Comparison of ENCODE assay signal across 10 mouse cellular contexts in the genomic region with DNA sequence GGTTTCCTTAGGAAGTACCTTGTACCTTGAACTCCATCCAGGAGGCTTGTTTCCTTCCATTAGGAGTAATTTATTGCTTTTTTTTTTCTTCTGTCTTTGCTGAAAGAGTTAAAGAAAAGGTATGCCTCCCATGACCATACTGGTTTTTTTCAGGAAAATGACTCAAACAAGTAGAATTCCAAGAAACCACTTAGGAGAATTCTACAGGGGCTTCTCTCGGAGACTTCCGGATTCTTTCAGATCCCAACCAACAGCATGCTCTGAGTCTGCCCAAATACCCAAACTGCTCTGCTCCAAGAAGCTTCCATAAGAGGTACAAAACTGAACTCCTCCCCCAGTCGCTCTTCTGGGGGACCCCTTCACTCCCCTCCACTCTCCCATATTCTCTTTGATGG. TPM values are rescaled to one million over a fixed set of nuclear protein-coding genes. Genes with fewer than 3 reads are reported as not detected.
DNase-seq lines count a peak whose midpoint lies in the region; ATAC-seq and TF ChIP-seq lines count a peak whose summit lies in the region.
"Had no signal": no experiment of that assay in that cellular context is flagged by ENCODE, and none has a peak within 500 bp of the region (broad histone marks: within the 10 kb centered on the region; RNA-seq: fewer than 3 reads in every experiment).

No protein-coding gene starts in this region.

- ATAC-seq in heart, embryonic 15.5 days (replicated peaks; ENCODE audit: insufficient number of reproducible peaks, insufficient read depth, low FRiP score, low read depth): no peak
- peak; percentile 33 for ATAC-seq in Patski
- ATAC-seq in hindbrain, embryonic 13.5 days (ENCODE audit: low FRiP score): no peak
- ATAC-seq in midbrain, embryonic 14.5 days (ENCODE audit: low FRiP score, low TSS enrichment): no peak

- H3K9ac ChIP-seq in heart, embryonic 15.5 days: peak overlapping the region; percentile 89
- peak overlapping the region; percentile 90; the same call in 1 of the 2 replicates for H3K9ac ChIP-seq in hindbrain, embryonic 13.5 days
- H3K9ac ChIP-seq in midbrain, embryonic 14.5 days (replicated peaks; ENCODE audit: low read length): peak overlapping the region; percentile 88; the same call in 1 of the 2 replicates

- POLR2A ChIA-PET in Patski (lab: Charles Lee): interaction anchor here (0.9 kb wide), 1 partner anchor 27 kb away, joined by 3 read pairs; no protein-coding TSS in a partner anchor

- WGBS in heart, embryonic 15.5 days: 47% methylated on average over 3 of the region's 3 CpGs
- WGBS in hindbrain, embryonic 13.5 days: 79% methylated on average over 3 of the region's 3 CpGs
- 86% methylated on average over 3 of the region's 3 CpGs for WGBS in midbrain, embryonic 14.5 days

- CTCF ChIA-PET in Patski (lab: Charles Lee): no interaction called here

- no peaks in the 10 kb centered on the region for H3K36me3 ChIP-seq in heart, embryonic 15.5 days
- 0 out of 2 replicates have a peak, but pooled peaks cover 3% of the 10 kb centered on the region for H3K36me3 ChIP-seq in hindbrain, embryonic 13.5 days
- no peaks in the 10 kb centered on the region for H3K36me3 ChIP-seq in midbrain, embryonic 14.5 days (ENCODE audit: control insufficient read depth, insufficient read depth, low read length)

- in situ Hi-C loops in Patski (cut with MboI; ENCODE audit: low pct_unique_long_range_greater_than_20kb): no loop called here

- peak overlapping the region; percentile 96 for H3K27ac ChIP-seq in heart, embryonic 15.5 days
- H3K27ac ChIP-seq in hindbrain, embryonic 13.5 days: no peak overlapping the region
- H3K27ac ChIP-seq in midbrain, embryonic 14.5 days (replicated peaks; ENCODE audit: low read depth, low read length): peak overlapping the region; percentile 93

- H3K9me3 ChIP-seq in heart, embryonic 15.5 days (replicated peaks): no peaks in the 10 kb centered on the region
- no peaks in the 10 kb centered on the region for H3K9me3 ChIP-seq in hindbrain, embryonic 13.5 days
- H3K9me3 ChIP-seq in midbrain, embryonic 14.5 days (ENCODE audit: control insufficient read depth, low read length): no peaks in the 10 kb centered on the region
- H3K9me3 ChIP-seq: G1E had no signal

- H3K4me2 ChIP-seq in heart, embryonic 15.5 days: peak overlapping the region; percentile 87
- peak overlapping the region; percentile 80 for H3K4me2 ChIP-seq in hindbrain, embryonic 13.5 days
- peak overlapping the region; percentile 68 for H3K4me2 ChIP-seq in midbrain, embryonic 14.5 days (ENCODE audit: low read length)

- intact Hi-C loops in heart, postnatal 36 days (cut with DNase I): loop anchor here (5.0 kb wide), 1 partner anchor 164 kb away; the partner anchor contains the start of gene Scmh1

- H3K4me1 ChIP-seq in heart, embryonic 15.5 days (replicated peaks): peaks cover 36% of the 10 kb centered on the region
- H3K4me1 ChIP-seq in hindbrain, embryonic 13.5 days (replicated peaks): peaks cover 26% of the 10 kb centered on the region
- peaks cover 23% of the 10 kb centered on the region for H3K4me1 ChIP-seq in midbrain, embryonic 14.5 days (ENCODE audit: control insufficient read depth, insufficient read depth, low read length)

- TF ChIP-seq CTCF in Patski (IDR thresholded peaks at IDR 0.05): no peak

- no peak for DNase-seq in heart, postnatal 36 days
- peak; percentile 63 for DNase-seq in Patski (ENCODE audit: low read depth, low spot score)
- DNase-seq in midbrain, embryonic 14.5 days: no peak
- DNase-seq in ovary, postnatal 36 days (ENCODE audit: low spot score): no peak
- no peak for DNase-seq in layer of hippocampus, adult 11-12 months (ENCODE audit: low spot score)
- DNase-seq in left cerebral cortex, adult 18-20 months (ENCODE audit: low spot score in 2 of 2): no peak

- H3K4me3 ChIP-seq in heart, embryonic 15.5 days: peak overlapping the region; percentile 75
- H3K4me3 ChIP-seq in hindbrain, embryonic 13.5 days: peak overlapping the region; percentile 81; the same call in 1 of the 2 replicates
- peak overlapping the region; percentile 76 for H3K4me3 ChIP-seq in midbrain, embryonic 14.5 days (replicated peaks; ENCODE audit: low read depth, low read length)

- H3K27me3 ChIP-seq in heart, embryonic 15.5 days: no peaks in the 10 kb centered on the region
- H3K27me3 ChIP-seq in Patski: no peaks in the 10 kb centered on the region
- H3K27me3 ChIP-seq in hindbrain, embryonic 13.5 days: no peaks in the 10 kb centered on the region
- no peaks in the 10 kb centered on the region for H3K27me3 ChIP-seq in midbrain, embryonic 14.5 days (ENCODE audit: control insufficient read depth, insufficient read depth, low read length)

RNA-seq across cellular contexts. Expression of gene Ctps, which starts 1.0 kb away (rescaled TPM):
- 86.3 and 90.7 TPM in 2 replicates for polyA plus RNA-seq in heart, embryonic 15.5 days (2015; fragmentation: Nextera tagmentation; extraction: Ambion mirVana)
- total RNA-seq in heart, postnatal 36 days (2021): 10 to 100 TPM; 30.9 to 35.9 TPM
- 130 TPM for polyA plus RNA-seq in Patski (2021)
- 80.6 and 84.0 TPM in 2 replicates for polyA plus RNA-seq in hindbrain, embryonic 13.5 days (2015; fragmentation: Nextera tagmentation; extraction: Ambion mirVana)
- polyA plus RNA-seq in midbrain, embryonic 14.5 days (2014; fragmentation: Nextera tagmentation; extraction: Ambion mirVana): 77.0 and 95.2 TPM in 2 replicates
- 10 to 100 TPM; 39.8 to 43.2 TPM for total RNA-seq in left cerebral cortex, adult 18-20 months (2021)

RNA-seq across cellular contexts. Expression of gene Gm8439, which starts 17.5 kb away (rescaled TPM):
- polyA plus RNA-seq in heart, embryonic 15.5 days (2015; fragmentation: Nextera tagmentation; extraction: Ambion mirVana): 0.52 TPM in 1 of 2 replicates, not detected in the other
- total RNA-seq in heart, postnatal 36 days (2021): not detected
- not detected for polyA plus RNA-seq in Patski (2021)
- polyA plus RNA-seq in hindbrain, embryonic 13.5 days (2015; fragmentation: Nextera tagmentation; extraction: Ambion mirVana): not detected in 2 replicates
- not detected in 2 replicates for polyA plus RNA-seq in midbrain, embryonic 14.5 days (2014; fragmentation: Nextera tagmentation; extraction: Ambion mirVana)
- total RNA-seq in left cerebral cortex, adult 18-20 months (2021): not detected
- total RNA-seq: G1E; neutrophil, adult 5-6 weeks had no signal
- polyA plus RNA-seq: G1E had no signal

RNA-seq across cellular contexts. Expression of gene Slfnl1, which starts 39.0 kb away (rescaled TPM):
- polyA plus RNA-seq in heart, embryonic 15.5 days (2015; fragmentation: Nextera tagmentation; extraction: Ambion mirVana): not detected in 2 replicates
- total RNA-seq in heart, postnatal 36 days (2021): not detected
- 0.64 TPM for polyA plus RNA-seq in Patski (2021)
- not detected in 2 replicates for polyA plus RNA-seq in hindbrain, embryonic 13.5 days (2015; fragmentation: Nextera tagmentation; extraction: Ambion mirVana)
- polyA plus RNA-seq in midbrain, embryonic 14.5 days (2014; fragmentation: Nextera tagmentation; extraction: Ambion mirVana): not detected in 2 replicates
- total RNA-seq in left cerebral cortex, adult 18-20 months (2021): under 1 TPM in 1 of 2 experiments, not detected in 1; 0.19 TPM
- total RNA-seq: G1E had no signal
- polyA plus RNA-seq: G1E had no signal
